Mouse (Mus musculus): Measurements from ENCODE around the gene Tanc1. TPM values are rescaled to one million over a fixed set of nuclear protein-coding genes. Genes with fewer than 3 reads are reported as not detected.

Tanc1 gene
- polyA plus RNA-seq, 1 experiment from 2014 or later: 27.3 TPM

GRCm38 (mm10) chr2:59601452-59601851 is 10.4 kb upstream of the Tanc1 start:
- no peaks in the 10 kb centered on the region for H3K9me3 ChIP-seq (replicated peaks; ENCODE audit: control insufficient read depth, low read length)
- H3K27me3 ChIP-seq (ENCODE audit: control insufficient read depth, insufficient read depth, low read length): no peaks in the 10 kb centered on the region
- no peak for ATAC-seq (replicated peaks; ENCODE audit: extremely low read depth, insufficient read depth, low FRiP score)
- WGBS: 84% methylated on average over 8 of the region's 8 CpGs
- no peak overlapping the region for H3K4me2 ChIP-seq (ENCODE audit: low read depth, low read length)
- no peaks in the 10 kb centered on the region for H3K36me3 ChIP-seq (ENCODE audit: control insufficient read depth, insufficient read depth)
- H3K9ac ChIP-seq (ENCODE audit: low read length): no peak overlapping the region
- peaks cover 12% of the 10 kb centered on the region for H3K4me1 ChIP-seq (ENCODE audit: control insufficient read depth, insufficient read depth, low read length)
- H3K4me3 ChIP-seq (ENCODE audit: low read length): no peak overlapping the region
- no peak overlapping the region for H3K27ac ChIP-seq (ENCODE audit: low read length)

- Histone ChIP-seq H3K36me3 (ENCODE audit: control insufficient read depth, insufficient read depth) (no peaks in the 10 kb centered on the region), H3K9ac (ENCODE audit: low read length) (no peak overlapping the region), H3K27me3 (ENCODE audit: control insufficient read depth, insufficient read depth, low read length) (no peaks in the 10 kb centered on the region), H3K9me3 (replicated peaks; ENCODE audit: control insufficient read depth, low read length) (no peaks in the 10 kb centered on the region), H3K27ac (ENCODE audit: low read length) (no peak overlapping the region), H3K4me2 (ENCODE audit: low read depth, low read length) (peak overlapping the region; percentile 32; the same call in 1 of the 2 replicates), H3K4me1 (ENCODE audit: control insufficient read depth, insufficient read depth, low read length) (peaks cover 21% of the 10 kb centered on the region), H3K4me3 (ENCODE audit: low read length) (no peak overlapping the region)
- 31% methylated on average over 5 of the region's 5 CpGs for WGBS
- 0 out of 2 replicates have a peak, but pooled peaks have one; percentile 28 for ATAC-seq (replicated peaks; ENCODE audit: extremely low read depth, insufficient read depth, low FRiP score)
Observed at GRCm38 (mm10) chr2:59608958-59609357, 2.9 kb upstream of the Tanc1 start.

- H3K4me2 ChIP-seq (ENCODE audit: low read depth, low read length): peak overlapping the region; percentile 73
- no peaks in the 10 kb centered on the region for H3K36me3 ChIP-seq (ENCODE audit: control insufficient read depth, insufficient read depth)
- peak overlapping the region; percentile 97 for H3K27ac ChIP-seq (ENCODE audit: low read length)
- peak overlapping the region; percentile 86 for H3K4me3 ChIP-seq (ENCODE audit: low read length)
- peaks cover 42% of the 10 kb centered on the region for H3K4me1 ChIP-seq (ENCODE audit: control insufficient read depth, insufficient read depth, low read length)
- H3K27me3 ChIP-seq (ENCODE audit: control insufficient read depth, insufficient read depth, low read length): no peaks in the 10 kb centered on the region
- WGBS: 4% methylated on average over 14 of the region's 14 CpGs
- peak overlapping the region; percentile 97 for H3K9ac ChIP-seq (ENCODE audit: low read length)
- no peaks in the 10 kb centered on the region for H3K9me3 ChIP-seq (replicated peaks; ENCODE audit: control insufficient read depth, low read length)
- ATAC-seq (replicated peaks; ENCODE audit: extremely low read depth, insufficient read depth, low FRiP score): peak; percentile 18
Observed at GRCm38 (mm10) chr2:59611216-59611810, 529 bp upstream of the Tanc1 start.

- Histone ChIP-seq H3K4me2 (ENCODE audit: low read depth, low read length) (peak overlapping the region; percentile 73), H3K36me3 (ENCODE audit: control insufficient read depth, insufficient read depth) (no peaks in the 10 kb centered on the region), H3K4me1 (ENCODE audit: control insufficient read depth, insufficient read depth, low read length) (peaks cover 51% of the 10 kb centered on the region), H3K27me3 (ENCODE audit: control insufficient read depth, insufficient read depth, low read length) (no peaks in the 10 kb centered on the region), H3K4me3 (ENCODE audit: low read length) (peak overlapping the region; percentile 86), H3K9ac (ENCODE audit: low read length) (peak overlapping the region; percentile 97), H3K27ac (ENCODE audit: low read length) (peak overlapping the region; percentile 97), H3K9me3 (replicated peaks; ENCODE audit: control insufficient read depth, low read length) (no peaks in the 10 kb centered on the region)
- no peak for ATAC-seq (replicated peaks; ENCODE audit: extremely low read depth, insufficient read depth, low FRiP score)
- under 1% methylated on average over 33 of the region's 33 CpGs for WGBS
Observed at GRCm38 (mm10) chr2:59612733-59613473, 1.1 kb downstream of the Tanc1 start.

GRCm38 (mm10) chr2:59613474-59614019 is 1.7 kb downstream of the Tanc1 start:
- Histone ChIP-seq H3K36me3 (ENCODE audit: control insufficient read depth, insufficient read depth) (no peaks in the 10 kb centered on the region), H3K9me3 (replicated peaks; ENCODE audit: control insufficient read depth, low read length) (no peaks in the 10 kb centered on the region), H3K4me2 (ENCODE audit: low read depth, low read length) (peak overlapping the region; percentile 73), H3K27me3 (ENCODE audit: control insufficient read depth, insufficient read depth, low read length) (no peaks in the 10 kb centered on the region), H3K27ac (ENCODE audit: low read length) (peak overlapping the region; percentile 97), H3K9ac (ENCODE audit: low read length) (peak overlapping the region; percentile 97), H3K4me3 (ENCODE audit: low read length) (peak overlapping the region; percentile 86), H3K4me1 (ENCODE audit: control insufficient read depth, insufficient read depth, low read length) (peaks cover 45% of the 10 kb centered on the region)
- ATAC-seq (replicated peaks; ENCODE audit: extremely low read depth, insufficient read depth, low FRiP score): no peak
- WGBS: 8% methylated on average over 9 of the region's 9 CpGs

- H3K27ac ChIP-seq (ENCODE audit: low read length): peak overlapping the region; percentile 15; the same call in 1 of the 2 replicates
- no peak for ATAC-seq (replicated peaks; ENCODE audit: extremely low read depth, insufficient read depth, low FRiP score)
- no peak overlapping the region for H3K9ac ChIP-seq (ENCODE audit: low read length)
- 67% methylated on average over 2 of the region's 2 CpGs for WGBS
- 0 out of 2 replicates have a peak, but pooled peaks cover 2% of the 10 kb centered on the region for H3K36me3 ChIP-seq (ENCODE audit: control insufficient read depth, insufficient read depth)
- H3K4me1 ChIP-seq (ENCODE audit: control insufficient read depth, insufficient read depth, low read length): peaks cover 38% of the 10 kb centered on the region
- H3K4me2 ChIP-seq (ENCODE audit: low read depth, low read length): no peak overlapping the region
- no peaks in the 10 kb centered on the region for H3K9me3 ChIP-seq (replicated peaks; ENCODE audit: control insufficient read depth, low read length)
- no peaks in the 10 kb centered on the region for H3K27me3 ChIP-seq (ENCODE audit: control insufficient read depth, insufficient read depth, low read length)
- no peak overlapping the region for H3K4me3 ChIP-seq (ENCODE audit: low read length)
Observed at GRCm38 (mm10) chr2:59616890-59617289, 5.0 kb downstream of the Tanc1 start.

GRCm38 (mm10) chr2:59618996-59619395 is 7.2 kb downstream of the Tanc1 start:
- no peaks in the 10 kb centered on the region for H3K27me3 ChIP-seq (ENCODE audit: control insufficient read depth, insufficient read depth, low read length)
- H3K9me3 ChIP-seq (replicated peaks; ENCODE audit: control insufficient read depth, low read length): no peaks in the 10 kb centered on the region
- ATAC-seq (replicated peaks; ENCODE audit: extremely low read depth, insufficient read depth, low FRiP score): no peak
- H3K9ac ChIP-seq (ENCODE audit: low read length): no peak overlapping the region
- H3K27ac ChIP-seq (ENCODE audit: low read length): no peak overlapping the region
- no peak overlapping the region for H3K4me2 ChIP-seq (ENCODE audit: low read depth, low read length)
- H3K4me3 ChIP-seq (ENCODE audit: low read length): no peak overlapping the region
- 80% methylated on average over 7 of the region's 7 CpGs for WGBS
- peaks cover 50% of the 10 kb centered on the region for H3K4me1 ChIP-seq (ENCODE audit: control insufficient read depth, insufficient read depth, low read length)
- H3K36me3 ChIP-seq (ENCODE audit: control insufficient read depth, insufficient read depth): 0 out of 2 replicates have a peak, but pooled peaks cover 2% of the 10 kb centered on the region

- peaks cover 43% of the 10 kb centered on the region for H3K4me1 ChIP-seq (ENCODE audit: control insufficient read depth, insufficient read depth, low read length)
- WGBS: 82% methylated on average over 5 of the region's 5 CpGs
- H3K27me3 ChIP-seq (ENCODE audit: control insufficient read depth, insufficient read depth, low read length): no peaks in the 10 kb centered on the region
- H3K4me3 ChIP-seq (ENCODE audit: low read length): no peak overlapping the region
- no peaks in the 10 kb centered on the region for H3K9me3 ChIP-seq (replicated peaks; ENCODE audit: control insufficient read depth, low read length)
- H3K4me2 ChIP-seq (ENCODE audit: low read depth, low read length): no peak overlapping the region
- ATAC-seq (replicated peaks; ENCODE audit: extremely low read depth, insufficient read depth, low FRiP score): no peak
- H3K36me3 ChIP-seq (ENCODE audit: control insufficient read depth, insufficient read depth): 0 out of 2 replicates have a peak, but pooled peaks cover 2% of the 10 kb centered on the region
- no peak overlapping the region for H3K9ac ChIP-seq (ENCODE audit: low read length)
- H3K27ac ChIP-seq (ENCODE audit: low read length): no peak overlapping the region
Observed at GRCm38 (mm10) chr2:59620601-59621000, 8.8 kb downstream of the Tanc1 start.

Data from heart, embryonic 16.5 days (tissue).